Mouse (Mus musculus): ENCODE measurements around the gene Adgrl4. TPM values are rescaled to one million over a fixed set of nuclear protein-coding genes. Genes with fewer than 3 reads are reported as not detected.

Gene Adgrl4
- total RNA-seq, 1 experiment from 2014 or later, result 2.3 TPM

GRCm38 (mm10) chr3:151459430-151460190, 21.9 kb downstream of the Adgrl4 start:
- no peak for ATAC-seq (replicated peaks; ENCODE audit: insufficient number of reproducible peaks, low FRiP score, low TSS enrichment, poor library complexity, severe bottlenecking)

DNA sequence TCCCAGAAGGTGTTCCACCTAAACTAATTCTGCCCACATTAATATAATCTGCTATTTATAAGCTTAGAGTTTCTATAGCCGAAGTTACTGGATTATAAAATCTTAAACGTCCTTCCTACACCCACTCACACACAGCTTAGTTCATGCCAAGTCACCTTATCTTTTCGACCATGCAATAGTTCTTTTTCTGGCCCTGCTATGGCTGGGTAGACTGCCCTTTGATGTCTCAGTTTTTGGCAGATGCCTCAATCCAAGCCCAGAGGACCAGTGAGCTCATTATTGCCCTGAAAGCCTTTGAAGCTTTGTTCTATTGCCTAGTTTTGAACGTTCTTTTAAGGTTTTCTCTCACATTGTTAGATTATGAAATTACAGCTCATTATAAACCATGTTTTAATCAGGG, 27.5 kb downstream of the Adgrl4 start:
- no peak for ATAC-seq (replicated peaks; ENCODE audit: insufficient number of reproducible peaks, low FRiP score, low TSS enrichment, poor library complexity, severe bottlenecking)

DNA sequence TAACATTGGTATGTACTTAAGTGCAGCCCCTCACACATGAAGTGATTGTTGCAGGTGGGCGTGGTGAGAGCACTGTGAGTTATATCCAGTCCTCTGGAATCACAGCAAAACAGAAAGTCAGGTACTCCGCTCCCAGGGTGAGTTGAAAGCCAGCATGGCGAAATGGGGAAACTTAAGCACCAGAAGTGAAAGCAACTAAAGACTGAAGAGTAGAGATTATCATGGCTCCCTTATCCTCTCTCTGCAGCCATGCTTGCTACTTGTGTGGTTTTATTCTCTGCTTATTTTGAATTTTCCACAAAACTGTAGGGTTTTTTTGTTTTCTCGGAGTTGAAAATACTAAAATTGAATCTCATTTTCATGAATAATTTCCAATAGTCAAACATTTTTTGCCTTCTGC, 51.2 kb downstream of the Adgrl4 start:
- no peak for ATAC-seq (replicated peaks; ENCODE audit: insufficient number of reproducible peaks, low FRiP score, low TSS enrichment, poor library complexity, severe bottlenecking)

DNA sequence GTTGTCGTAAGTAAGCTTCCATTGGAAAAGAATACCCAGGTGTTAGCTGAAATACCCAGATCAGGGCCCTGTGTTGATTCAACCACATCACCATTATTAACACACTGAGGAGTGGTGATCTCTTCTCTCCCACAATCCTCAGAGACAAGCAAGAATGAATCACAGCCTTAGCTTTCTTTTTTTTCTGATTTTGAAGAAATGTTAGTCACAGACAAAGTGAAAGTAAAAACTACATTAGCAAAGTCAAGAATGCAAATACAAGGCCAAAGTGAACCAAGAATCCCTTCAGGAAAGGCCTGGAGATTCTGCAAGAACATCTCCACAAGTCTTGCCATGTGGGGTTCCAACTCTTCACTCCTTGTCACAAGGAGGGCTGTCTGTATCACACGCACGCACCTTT, 67.9 kb downstream of the Adgrl4 start:
- no peak for ATAC-seq (replicated peaks; ENCODE audit: insufficient number of reproducible peaks, low FRiP score, low TSS enrichment, poor library complexity, severe bottlenecking)

- no peak for ATAC-seq (replicated peaks; ENCODE audit: insufficient number of reproducible peaks, low FRiP score, low TSS enrichment, poor library complexity, severe bottlenecking)
Measured at GRCm38 (mm10) chr3:151511184-151511583, 73.5 kb downstream of the Adgrl4 start.

DNA sequence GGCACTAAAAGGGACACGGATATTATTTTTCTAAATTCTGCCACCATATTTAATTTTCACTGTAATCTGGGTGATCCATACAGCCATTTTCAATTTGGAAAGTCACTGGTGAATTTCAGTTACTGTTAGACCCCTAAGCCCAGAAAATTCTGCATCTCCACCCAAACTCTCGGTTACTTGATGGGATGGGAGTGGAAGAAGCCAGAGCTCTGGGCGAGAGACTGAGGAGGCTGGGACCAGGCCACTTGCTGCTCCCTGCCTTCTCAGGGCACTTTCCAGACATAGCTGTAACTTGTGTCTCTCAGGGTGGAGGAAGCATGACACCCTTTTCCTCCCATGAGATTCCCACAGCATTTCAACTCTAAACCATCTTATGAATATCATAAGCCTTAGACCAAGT, 109.5 kb downstream of the Adgrl4 start:
- no peak for ATAC-seq (replicated peaks; ENCODE audit: insufficient number of reproducible peaks, low FRiP score, low TSS enrichment, poor library complexity, severe bottlenecking)

GRCm38 (mm10) chr3:151551002-151551401, 113.3 kb downstream of the Adgrl4 start:
- ATAC-seq (replicated peaks; ENCODE audit: insufficient number of reproducible peaks, low FRiP score, low TSS enrichment, poor library complexity, severe bottlenecking), result no peak

DNA sequence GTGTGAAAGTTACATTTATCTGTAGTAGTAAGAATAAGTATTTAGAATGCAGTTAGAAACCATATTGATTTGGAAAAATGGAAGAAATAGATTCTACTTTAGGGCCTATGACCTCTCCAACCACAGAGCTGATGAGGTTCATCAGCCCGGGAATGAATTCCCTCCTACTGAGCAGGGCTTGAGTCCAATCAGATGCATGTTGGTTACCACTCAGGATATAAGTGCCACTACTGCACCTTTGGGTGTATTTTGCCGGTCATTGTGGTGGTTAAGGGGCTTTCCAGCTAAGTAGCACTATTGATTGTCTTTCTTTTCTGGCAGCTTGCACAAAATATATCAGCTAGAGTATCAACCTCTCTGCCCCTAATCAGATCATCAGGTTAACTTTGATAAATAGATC, 118.9 kb downstream of the Adgrl4 start:
- no peak for ATAC-seq (replicated peaks; ENCODE audit: insufficient number of reproducible peaks, low FRiP score, low TSS enrichment, poor library complexity, severe bottlenecking)

- ATAC-seq (replicated peaks; ENCODE audit: insufficient number of reproducible peaks, low FRiP score, low TSS enrichment, poor library complexity, severe bottlenecking), result no peak
Measured at GRCm38 (mm10) chr3:151557125-151557524, 119.4 kb downstream of the Adgrl4 start.

DNA sequence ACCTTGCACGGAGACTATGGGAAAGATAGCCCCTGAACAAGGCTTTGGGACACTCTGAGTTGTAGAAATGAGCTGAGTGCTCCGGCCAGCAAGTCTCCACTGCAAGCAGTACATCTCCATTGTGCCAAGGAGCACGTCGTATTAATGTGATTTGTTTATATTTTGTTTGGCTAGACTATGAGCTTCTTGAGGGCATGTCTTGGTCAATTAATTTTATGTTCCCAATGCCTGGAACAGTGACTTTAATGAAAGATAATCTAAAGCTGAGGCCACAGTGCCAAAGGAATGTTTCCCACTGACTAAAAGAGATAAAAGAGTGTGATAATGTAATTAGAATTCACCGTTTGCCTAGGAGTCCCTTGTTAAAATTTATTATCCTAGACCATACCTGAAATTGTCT, 119.9 kb downstream of the Adgrl4 start:
- ATAC-seq (replicated peaks; ENCODE audit: insufficient number of reproducible peaks, low FRiP score, low TSS enrichment, poor library complexity, severe bottlenecking), result no peak

DNA sequence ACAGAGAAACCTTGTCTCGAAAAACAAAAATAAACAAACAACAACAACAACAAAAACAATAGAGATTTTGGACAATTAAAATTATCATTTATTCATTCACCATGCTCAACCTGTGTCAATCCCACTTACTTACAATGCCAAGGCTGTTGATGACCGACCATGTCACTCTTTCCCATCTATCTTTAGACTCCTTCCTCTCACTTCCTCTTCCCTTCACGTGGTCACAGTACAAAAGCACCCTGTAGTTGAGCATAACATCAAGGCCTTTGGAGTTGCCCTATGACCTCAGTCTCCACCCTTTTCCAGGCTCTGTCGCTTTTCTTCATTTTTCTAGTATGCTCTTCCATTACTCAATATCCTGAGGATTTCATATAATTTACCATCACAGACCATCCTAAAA, 120.7 kb downstream of the Adgrl4 start:
- no peak for ATAC-seq (replicated peaks; ENCODE audit: insufficient number of reproducible peaks, low FRiP score, low TSS enrichment, poor library complexity, severe bottlenecking)

- no peak for ATAC-seq (replicated peaks; ENCODE audit: insufficient number of reproducible peaks, low FRiP score, low TSS enrichment, poor library complexity, severe bottlenecking)
Measured at GRCm38 (mm10) chr3:151565664-151566621, 128.3 kb downstream of the Adgrl4 start.

DNA sequence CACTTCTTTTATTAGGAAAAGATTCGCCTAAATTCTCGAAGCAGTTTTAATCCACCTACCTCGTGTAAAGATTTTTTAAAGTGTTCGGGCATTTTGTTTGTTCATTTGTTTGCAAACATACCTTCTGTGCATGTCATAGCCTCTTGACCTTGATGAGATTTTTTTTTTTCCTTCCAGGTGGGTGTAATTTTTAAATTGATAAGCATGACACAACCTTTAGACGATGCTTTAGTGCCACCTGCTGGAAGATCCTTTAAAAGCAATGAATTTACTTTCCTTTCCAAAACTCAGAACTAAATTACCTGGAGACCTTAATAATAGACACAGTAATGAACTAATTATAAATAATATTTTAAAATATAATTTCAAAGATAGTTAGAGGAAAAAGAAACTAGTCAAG, 128.9 kb downstream of the Adgrl4 start:
- ATAC-seq (replicated peaks; ENCODE audit: insufficient number of reproducible peaks, low FRiP score, low TSS enrichment, poor library complexity, severe bottlenecking), result no peak

DNA sequence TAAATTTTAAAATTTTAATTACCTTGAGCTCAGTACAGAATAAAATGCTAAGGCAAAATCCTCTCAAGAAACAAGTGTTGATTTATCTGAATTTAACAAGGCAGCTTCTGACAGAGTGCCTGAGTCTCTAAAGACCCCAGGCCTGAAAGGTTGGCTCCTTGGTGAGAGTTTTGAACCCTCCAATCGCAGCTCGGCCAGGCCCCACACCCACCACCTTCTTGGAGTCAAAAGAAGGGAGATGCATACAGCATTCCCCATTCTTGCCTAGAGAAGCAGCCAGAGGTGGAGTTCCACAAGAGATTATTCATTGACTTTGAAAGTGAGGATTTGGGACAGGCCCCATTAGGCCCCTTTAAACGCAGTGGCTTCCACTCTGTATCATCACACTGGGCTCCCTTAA, 129.9 kb downstream of the Adgrl4 start:
- no peak for ATAC-seq (replicated peaks; ENCODE audit: insufficient number of reproducible peaks, low FRiP score, low TSS enrichment, poor library complexity, severe bottlenecking)

DNA sequence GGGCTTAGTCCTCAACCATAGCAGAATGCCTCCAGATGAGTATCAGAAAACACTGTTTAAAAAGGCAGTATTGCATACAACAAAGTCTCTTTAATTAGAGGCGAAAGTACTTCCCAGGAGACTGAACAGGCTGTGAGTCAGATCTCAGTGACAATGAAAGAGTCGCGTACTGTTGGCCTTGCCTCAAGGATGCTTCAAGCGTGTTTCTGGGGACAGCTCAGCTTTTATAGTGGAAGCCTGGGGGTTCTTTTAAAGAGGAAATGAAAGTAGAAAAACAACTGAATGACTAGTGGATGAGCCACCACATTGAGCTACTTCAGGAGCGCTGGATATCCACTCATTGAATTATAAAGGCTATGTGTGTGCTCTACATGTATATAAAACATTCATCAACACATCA, 134.4 kb downstream of the Adgrl4 start:
- ATAC-seq (replicated peaks; ENCODE audit: insufficient number of reproducible peaks, low FRiP score, low TSS enrichment, poor library complexity, severe bottlenecking), result no peak

GRCm38 (mm10) chr3:151575292-151575691, 137.6 kb downstream of the Adgrl4 start:
- ATAC-seq (replicated peaks; ENCODE audit: insufficient number of reproducible peaks, low FRiP score, low TSS enrichment, poor library complexity, severe bottlenecking), result no peak

GRCm38 (mm10) chr3:151576155-151576554, 138.5 kb downstream of the Adgrl4 start:
- no peak for ATAC-seq (replicated peaks; ENCODE audit: insufficient number of reproducible peaks, low FRiP score, low TSS enrichment, poor library complexity, severe bottlenecking)

GRCm38 (mm10) chr3:151591904-151592303, 154.2 kb downstream of the Adgrl4 start:
- no peak for ATAC-seq (replicated peaks; ENCODE audit: insufficient number of reproducible peaks, low FRiP score, low TSS enrichment, poor library complexity, severe bottlenecking)

Measured in monocyte, adult 5-6 weeks (primary cell).